In genomic region chr9:44686638-44687037, GRCm38 (mm10) we compare ENCODE assay signal across 10 mouse cellular contexts. TPM values are rescaled to one million over a fixed set of nuclear protein-coding genes. Genes with fewer than 3 reads are reported as not detected.
A peak's percentile ranks its signal among the peaks of the same experiment; 100 is the strongest.
DNase-seq lines count a peak whose midpoint lies in the region; ATAC-seq and TF ChIP-seq lines count a peak whose summit lies in the region.
"Had no signal": no experiment of that assay in that cellular context is flagged by ENCODE, and none has a peak within 500 bp of the region (broad histone marks: within the 10 kb centered on the region; RNA-seq: fewer than 3 reads in every experiment).

No protein-coding gene starts in this region.

- DNase-seq in adrenal gland, postnatal 14 days = peak; percentile 27
- DNase-seq in adrenal gland, adult 8-10 months = no peak
- DNase-seq in liver, adult 2 months (ENCODE audit: extremely low read depth, low read depth, low spot score) = no peak
- DNase-seq in liver, embryonic 11.5 days (ENCODE audit: low spot score) = no peak
- no peak for DNase-seq in lung, adult 18-20 months

- no peak for TF ChIP-seq CTCF in liver, adult 2 months (IDR thresholded peaks at IDR 0.05; ENCODE audit: low read depth, low read length)
- TF ChIP-seq CTCF in olfactory bulb, adult 2 months (IDR thresholded peaks at IDR 0.05; ENCODE audit: insufficient read depth, low read depth, low read length) = no peak

- no peaks in the 10 kb centered on the region for H3K79me2 ChIP-seq in liver, adult 2 months (ENCODE audit: control insufficient read depth, insufficient read depth, low read length)

- peaks cover 12% of the 10 kb centered on the region for H3K4me1 ChIP-seq in liver, adult 2 months (ENCODE audit: control insufficient read depth, insufficient read depth, low read length)
- H3K4me1 ChIP-seq in liver, embryonic 11.5 days (replicated peaks; ENCODE audit: control insufficient read depth, insufficient read depth, low read length) = no peaks in the 10 kb centered on the region; the same call in 1 of the 2 replicates
- peaks cover 30% of the 10 kb centered on the region for H3K4me1 ChIP-seq in hindbrain, embryonic 13.5 days (replicated peaks)
- peaks cover 45% of the 10 kb centered on the region for H3K4me1 ChIP-seq in olfactory bulb, adult 2 months (ENCODE audit: control insufficient read depth, insufficient read depth, low read length)
- H3K4me1 ChIP-seq in intestine, embryonic 15.5 days (replicated peaks) = peaks cover 11% of the 10 kb centered on the region

- H3K9ac ChIP-seq in liver, adult 2 months (ENCODE audit: low read depth, low read length) = no peak overlapping the region
- no peak overlapping the region for H3K9ac ChIP-seq in liver, embryonic 11.5 days (ENCODE audit: low read depth, low read length)
- H3K9ac ChIP-seq in hindbrain, embryonic 13.5 days = peak overlapping the region; percentile 49; the same call in 1 of the 2 replicates
- H3K9ac ChIP-seq in intestine, embryonic 15.5 days = no peak overlapping the region

- no peaks in the 10 kb centered on the region for H3K36me3 ChIP-seq in liver, adult 2 months (ENCODE audit: control insufficient read depth, insufficient read depth, low read length)
- no peaks in the 10 kb centered on the region for H3K36me3 ChIP-seq in liver, embryonic 11.5 days (ENCODE audit: control insufficient read depth, insufficient read depth, low read length)
- peaks cover 46% of the 10 kb centered on the region for H3K36me3 ChIP-seq in hindbrain, embryonic 13.5 days
- peaks cover under 1% of the 10 kb centered on the region; the same call in 1 of the 2 replicates for H3K36me3 ChIP-seq in intestine, embryonic 15.5 days

- no peak overlapping the region for H3K4me2 ChIP-seq in liver, embryonic 11.5 days
- H3K4me2 ChIP-seq in hindbrain, embryonic 13.5 days = 0 out of 2 replicates have a peak overlapping the region, but pooled peaks have one; percentile 13
- no peak overlapping the region for H3K4me2 ChIP-seq in intestine, embryonic 15.5 days (replicated peaks)

- ATAC-seq in liver, embryonic 11.5 days (replicated peaks; ENCODE audit: low FRiP score) = no peak
- peak; percentile 72 for ATAC-seq in hindbrain, embryonic 13.5 days (ENCODE audit: low FRiP score)
- no peak for ATAC-seq in intestine, embryonic 15.5 days

- no peaks in the 10 kb centered on the region for H3K27me3 ChIP-seq in liver, adult 2 months (ENCODE audit: control insufficient read depth, insufficient read depth, low read length)
- H3K27me3 ChIP-seq in liver, embryonic 11.5 days (replicated peaks; ENCODE audit: control insufficient read depth, insufficient read depth, low read length) = no peaks in the 10 kb centered on the region
- no peaks in the 10 kb centered on the region for H3K27me3 ChIP-seq in hindbrain, embryonic 13.5 days
- H3K27me3 ChIP-seq in intestine, embryonic 15.5 days (replicated peaks) = no peaks in the 10 kb centered on the region

- no peak for TF ChIP-seq POLR2A in liver, adult 2 months (IDR thresholded peaks at IDR 0.05; ENCODE audit: extremely low read depth, insufficient read depth, low read length)
- no peak for TF ChIP-seq POLR2A in olfactory bulb, adult 2 months (IDR thresholded peaks at IDR 0.05; ENCODE audit: insufficient read depth, low read depth, low read length)

- 83% methylated on average over 5 of the region's 5 CpGs for WGBS in liver, adult 2 months
- WGBS in liver, embryonic 11.5 days = 77% methylated on average over 5 of the region's 5 CpGs
- 19% methylated on average over 5 of the region's 5 CpGs for WGBS in hindbrain, embryonic 13.5 days
- 30% methylated on average over 5 of the region's 5 CpGs for WGBS in olfactory bulb, adult 2 months
- 74% methylated on average over 5 of the region's 5 CpGs for WGBS in intestine, embryonic 15.5 days

- H3K4me3 ChIP-seq in liver, adult 2 months (ENCODE audit: insufficient read depth, low read depth, low read length) = no peak overlapping the region
- no peak overlapping the region for H3K4me3 ChIP-seq in liver, embryonic 11.5 days (ENCODE audit: low read depth, low read length)
- H3K4me3 ChIP-seq in hindbrain, embryonic 13.5 days = no peak overlapping the region
- no peak overlapping the region for H3K4me3 ChIP-seq in olfactory bulb, adult 2 months (ENCODE audit: insufficient read depth, low read depth, low read length)
- no peak overlapping the region for H3K4me3 ChIP-seq in intestine, embryonic 15.5 days (replicated peaks)

- H3K9me3 ChIP-seq in liver, embryonic 11.5 days (ENCODE audit: control insufficient read depth, low read length) = no peaks in the 10 kb centered on the region
- no peaks in the 10 kb centered on the region for H3K9me3 ChIP-seq in hindbrain, embryonic 13.5 days
- H3K9me3 ChIP-seq in intestine, embryonic 15.5 days = no peaks in the 10 kb centered on the region

- H3K27ac ChIP-seq in liver, adult 2 months (replicated peaks; ENCODE audit: insufficient read depth, low read depth, low read length) = peak overlapping the region; percentile 61
- no peak overlapping the region for H3K27ac ChIP-seq in liver, embryonic 11.5 days (ENCODE audit: low read depth, low read length)
- H3K27ac ChIP-seq in hindbrain, embryonic 13.5 days = peak overlapping the region; percentile 73
- H3K27ac ChIP-seq in olfactory bulb, adult 2 months (ENCODE audit: insufficient read depth, low read depth, low read length) = peak overlapping the region; percentile 49
- no peak overlapping the region for H3K27ac ChIP-seq in intestine, embryonic 15.5 days
- H3K27ac ChIP-seq: macrophage had no signal

RNA-seq across cellular contexts. Expression of gene Treh, which starts 13.6 kb away (rescaled TPM):
- total RNA-seq in adrenal gland, postnatal 14 days (2021) = not detected in 2 replicates
- not detected for total RNA-seq in adrenal gland, adult 8-10 months (2022)
- total RNA-seq in liver, adult 2 months (2014; rRNA removed) = 0.34 and 0.37 TPM in 2 replicates
- polyA plus RNA-seq in liver, adult 2 months (2012; rRNA removed) = 0.15 and 0.17 TPM in 2 replicates
- polyA plus RNA-seq in liver, embryonic 11.5 days (2014; fragmentation: Nextera tagmentation; extraction: Ambion mirVana) = not detected in 2 replicates
- polyA plus RNA-seq in hindbrain, embryonic 13.5 days (2015; fragmentation: Nextera tagmentation; extraction: Ambion mirVana) = not detected in 2 replicates
- polyA plus RNA-seq in olfactory bulb, adult 2 months (2012; ENCODE audit: insufficient read depth, insufficient read length, low replicate concordance, missing spikeins) = not detected in 2 replicates
- not detected in 2 replicates for polyA plus RNA-seq in intestine, embryonic 15.5 days (2015; fragmentation: Nextera tagmentation; extraction: Ambion mirVana)
- polyA plus RNA-seq: intestine, embryonic 14.5 days; macrophage had no signal

RNA-seq across cellular contexts. Expression of gene Phldb1, which starts 48.4 kb away (rescaled TPM):
- 45.1 and 60.5 TPM in 2 replicates for total RNA-seq in adrenal gland, postnatal 14 days (2021)
- 10 to 100 TPM; 31.7 to 64.7 (median 48.5) TPM for total RNA-seq in adrenal gland, adult 8-10 months (2022)
- 2.2 and 4.6 TPM in 2 replicates for total RNA-seq in liver, adult 2 months (2014; rRNA removed)
- 2.6 and 5.9 TPM in 2 replicates for polyA plus RNA-seq in liver, adult 2 months (2012; rRNA removed)
- polyA plus RNA-seq in liver, embryonic 11.5 days (2014; fragmentation: Nextera tagmentation; extraction: Ambion mirVana) = 10.6 and 10.9 TPM in 2 replicates
- polyA plus RNA-seq in hindbrain, embryonic 13.5 days (2015; fragmentation: Nextera tagmentation; extraction: Ambion mirVana) = 44.5 and 48.8 TPM in 2 replicates
- not detected in 2 replicates for polyA plus RNA-seq in olfactory bulb, adult 2 months (2012; ENCODE audit: insufficient read depth, insufficient read length, low replicate concordance, missing spikeins)
- polyA plus RNA-seq in intestine, embryonic 15.5 days (2015; fragmentation: Nextera tagmentation; extraction: Ambion mirVana) = 17.6 and 18.9 TPM in 2 replicates

Comparison
In these comparisons a context has a peak if more than half of its experiments do, and no peak if none do; other contexts are left out.
1. H3K27ac ChIP-seq: peak in liver, adult 2 months (single experiment), hindbrain, embryonic 13.5 days (single experiment) and olfactory bulb, adult 2 months (single experiment); none in liver, embryonic 11.5 days (single experiment) and intestine, embryonic 15.5 days (single experiment).